Mouse (Mus musculus) heart, adult 2 months (tissue): Measurements from ENCODE around the gene Vgll3.

ENCODE experiments used
- CTCF ChIP-seq: fragments of 200-600 bp; IDR thresholded peaks from 2 replicates; pipeline ENCODE4 v1.8.1; 2022; ENCODE audit warnings: antibody characterized with exemption, mild to moderate bottlenecking, moderate library complexity
- POLR2A ChIP-seq: fragments of 200-500 bp; IDR thresholded peaks from 2 replicates; pipeline ENCODE4 v1.6.1; 2011; ENCODE audit warnings: mild to moderate bottlenecking, low read depth, low read length, control low read depth; ENCODE audit not compliant: insufficient read depth

DNA sequence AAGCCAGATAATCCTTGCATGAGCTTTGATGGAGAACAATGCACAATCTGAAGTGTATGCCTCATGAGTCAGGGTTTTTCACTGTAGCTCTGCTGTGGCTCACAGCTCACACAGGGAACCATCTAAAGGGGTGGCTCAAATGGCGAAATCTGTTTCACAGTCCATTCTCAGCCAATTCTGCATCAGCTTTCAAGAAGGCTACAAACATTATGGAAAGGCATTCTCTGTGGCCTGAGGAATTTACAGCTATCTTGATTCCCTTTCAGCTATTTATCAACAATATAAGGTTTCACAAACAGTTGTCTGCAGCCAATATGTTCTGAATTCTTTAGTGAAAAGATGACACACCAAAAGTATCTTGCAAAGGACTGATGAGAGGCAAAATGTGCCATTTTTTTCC, 35.1 kb downstream of the Vgll3 start:
- TF ChIP-seq CTCF = no peak
- no peak for TF ChIP-seq POLR2A
